Comparison of ENCODE assay signal across 9 mouse cellular contexts in genomic region chr1:124845681-124846080, GRCm38 (mm10).
DNase-seq lines count a peak whose midpoint lies in the region; ATAC-seq and TF ChIP-seq lines count a peak whose summit lies in the region.
"Had no signal": no experiment of that assay in that cellular context is flagged by ENCODE, and none has a peak within 500 bp of the region (broad histone marks: within the 10 kb centered on the region; RNA-seq: fewer than 3 reads in every experiment).

No protein-coding gene starts in this region.

- H3K9ac ChIP-seq in forebrain, postnatal 0 days = no peak overlapping the region
- H3K9ac ChIP-seq in forebrain, embryonic 15.5 days (replicated peaks) = no peak overlapping the region
- no peak overlapping the region for H3K9ac ChIP-seq in midbrain, embryonic 15.5 days
- no peak overlapping the region for H3K9ac ChIP-seq in limb, embryonic 11.5 days (ENCODE audit: low read length)
- H3K9ac ChIP-seq: liver, embryonic 13.5 days had no signal

- peak overlapping the region; percentile 13; the same call in 1 of the 2 replicates for H3K4me2 ChIP-seq in forebrain, postnatal 0 days (ENCODE audit: low read depth)
- H3K4me2 ChIP-seq in forebrain, embryonic 15.5 days (replicated peaks) = no peak overlapping the region
- no peak overlapping the region for H3K4me2 ChIP-seq in midbrain, embryonic 15.5 days
- no peak overlapping the region for H3K4me2 ChIP-seq in limb, embryonic 11.5 days (ENCODE audit: low read depth, severe bottlenecking)
- H3K4me2 ChIP-seq: liver, embryonic 13.5 days had no signal

- WGBS in forebrain, postnatal 0 days = 47% methylated on average over 6 of the region's 6 CpGs
- 60% methylated on average over 6 of the region's 6 CpGs for WGBS in forebrain, embryonic 15.5 days
- 56% methylated on average over 6 of the region's 6 CpGs for WGBS in midbrain, embryonic 10.5 days
- WGBS in midbrain, embryonic 15.5 days = 58% methylated on average over 6 of the region's 6 CpGs
- WGBS in limb, embryonic 11.5 days = 64% methylated on average over 6 of the region's 6 CpGs

- H3K4me1 ChIP-seq in forebrain, postnatal 0 days (ENCODE audit: insufficient read depth) = no peaks in the 10 kb centered on the region
- no peaks in the 10 kb centered on the region for H3K4me1 ChIP-seq in forebrain, embryonic 15.5 days
- no peaks in the 10 kb centered on the region for H3K4me1 ChIP-seq in midbrain, embryonic 10.5 days
- no peaks in the 10 kb centered on the region for H3K4me1 ChIP-seq in midbrain, embryonic 15.5 days
- no peaks in the 10 kb centered on the region for H3K4me1 ChIP-seq in limb, embryonic 11.5 days (ENCODE audit: control insufficient read depth, insufficient read depth, low read length)
- H3K4me1 ChIP-seq: liver, embryonic 13.5 days had no signal

- H3K36me3 ChIP-seq in forebrain, postnatal 0 days (ENCODE audit: insufficient read depth) = no peaks in the 10 kb centered on the region
- H3K36me3 ChIP-seq in forebrain, embryonic 15.5 days = no peaks in the 10 kb centered on the region
- no peaks in the 10 kb centered on the region for H3K36me3 ChIP-seq in midbrain, embryonic 10.5 days
- H3K36me3 ChIP-seq in midbrain, embryonic 15.5 days (replicated peaks) = no peaks in the 10 kb centered on the region
- H3K36me3 ChIP-seq in limb, embryonic 11.5 days (ENCODE audit: control insufficient read depth, insufficient read depth, low read length) = no peaks in the 10 kb centered on the region
- H3K36me3 ChIP-seq: liver, embryonic 13.5 days had no signal

- no peak overlapping the region for H3K27ac ChIP-seq in forebrain, postnatal 0 days (ENCODE audit: low read depth, low read length)
- H3K27ac ChIP-seq in forebrain, embryonic 15.5 days (replicated peaks) = no peak overlapping the region
- no peak overlapping the region for H3K27ac ChIP-seq in midbrain, embryonic 10.5 days (replicated peaks)
- no peak overlapping the region for H3K27ac ChIP-seq in midbrain, embryonic 15.5 days
- H3K27ac ChIP-seq in limb, embryonic 11.5 days (replicated peaks; ENCODE audit: low read depth, low read length) = no peak overlapping the region
- H3K27ac ChIP-seq: liver, embryonic 13.5 days had no signal

- ATAC-seq in forebrain, postnatal 0 days = peak; percentile 34; the same call in 1 of the 2 replicates
- no peak for ATAC-seq in forebrain, embryonic 15.5 days (replicated peaks)
- ATAC-seq in midbrain, embryonic 15.5 days (replicated peaks) = no peak
- ATAC-seq in limb, embryonic 11.5 days (ENCODE audit: insufficient number of reproducible peaks, low FRiP score, low TSS enrichment, low read depth) = no peak
- ATAC-seq in activated CD4-positive, CD25-positive, alpha-beta regulatory T cell, adult 4 months = no peak

- H3K9me3 ChIP-seq in forebrain, postnatal 0 days (ENCODE audit: low read length) = no peaks in the 10 kb centered on the region
- no peaks in the 10 kb centered on the region for H3K9me3 ChIP-seq in forebrain, embryonic 15.5 days
- H3K9me3 ChIP-seq in midbrain, embryonic 10.5 days (replicated peaks) = no peaks in the 10 kb centered on the region
- no peaks in the 10 kb centered on the region for H3K9me3 ChIP-seq in midbrain, embryonic 15.5 days
- no peaks in the 10 kb centered on the region for H3K9me3 ChIP-seq in limb, embryonic 11.5 days (ENCODE audit: control insufficient read depth, low read length)
- H3K9me3 ChIP-seq: liver, embryonic 13.5 days had no signal

- DNase-seq in forebrain, postnatal 0 days = peak; percentile 16
- DNase-seq in midbrain, embryonic 10.5 days (ENCODE audit: low spot score) = peak; percentile 19
- peak; percentile 53 for DNase-seq in embryo, embryonic 11 days
- peak; percentile 66 for DNase-seq in limb, embryonic 11.5 days (ENCODE audit: low spot score)
- DNase-seq in spleen, postnatal 4 days (ENCODE audit: low spot score in 2 of 2) = no peak
- DNase-seq: liver, embryonic 13.5 days had no signal

- no peak overlapping the region for H3K4me3 ChIP-seq in forebrain, postnatal 0 days (ENCODE audit: low read depth, low read length)
- H3K4me3 ChIP-seq in forebrain, embryonic 15.5 days = no peak overlapping the region
- H3K4me3 ChIP-seq in midbrain, embryonic 10.5 days = no peak overlapping the region
- H3K4me3 ChIP-seq in midbrain, embryonic 15.5 days = no peak overlapping the region
- no peak overlapping the region for H3K4me3 ChIP-seq in limb, embryonic 11.5 days (ENCODE audit: low read depth, low read length)
- H3K4me3 ChIP-seq: liver, embryonic 13.5 days had no signal

- no peaks in the 10 kb centered on the region for H3K27me3 ChIP-seq in forebrain, postnatal 0 days (ENCODE audit: insufficient read depth, low read length)
- H3K27me3 ChIP-seq in forebrain, embryonic 15.5 days = no peaks in the 10 kb centered on the region
- no peaks in the 10 kb centered on the region for H3K27me3 ChIP-seq in midbrain, embryonic 10.5 days (ENCODE audit: low read depth, poor library complexity, severe bottlenecking)
- H3K27me3 ChIP-seq in midbrain, embryonic 15.5 days (replicated peaks) = no peaks in the 10 kb centered on the region
- H3K27me3 ChIP-seq in limb, embryonic 11.5 days (ENCODE audit: control insufficient read depth, insufficient read depth, low read length) = no peaks in the 10 kb centered on the region
- H3K27me3 ChIP-seq: liver, embryonic 13.5 days had no signal

- no peak for TF ChIP-seq CTCF in forebrain, postnatal 0 days (IDR thresholded peaks at IDR 0.05; ENCODE audit: low read depth)

Comparison
In these comparisons a context has a peak if more than half of its experiments do, and no peak if none do; other contexts are left out.
1. DNase-seq: peak in forebrain, postnatal 0 days (single experiment), midbrain, embryonic 10.5 days (single experiment), embryo, embryonic 11 days (single experiment) and limb, embryonic 11.5 days (single experiment); none in spleen, postnatal 4 days (0 of 2).